Mouse (Mus musculus): ENCODE results near the gene Hdc. TPM values are rescaled to one million over a fixed set of nuclear protein-coding genes. Genes with fewer than 3 reads are reported as not detected.

Hdc gene
- total and polyA plus RNA-seq, 3 experiments = 2.8 to 5.5 TPM; not detected in 1

DNA sequence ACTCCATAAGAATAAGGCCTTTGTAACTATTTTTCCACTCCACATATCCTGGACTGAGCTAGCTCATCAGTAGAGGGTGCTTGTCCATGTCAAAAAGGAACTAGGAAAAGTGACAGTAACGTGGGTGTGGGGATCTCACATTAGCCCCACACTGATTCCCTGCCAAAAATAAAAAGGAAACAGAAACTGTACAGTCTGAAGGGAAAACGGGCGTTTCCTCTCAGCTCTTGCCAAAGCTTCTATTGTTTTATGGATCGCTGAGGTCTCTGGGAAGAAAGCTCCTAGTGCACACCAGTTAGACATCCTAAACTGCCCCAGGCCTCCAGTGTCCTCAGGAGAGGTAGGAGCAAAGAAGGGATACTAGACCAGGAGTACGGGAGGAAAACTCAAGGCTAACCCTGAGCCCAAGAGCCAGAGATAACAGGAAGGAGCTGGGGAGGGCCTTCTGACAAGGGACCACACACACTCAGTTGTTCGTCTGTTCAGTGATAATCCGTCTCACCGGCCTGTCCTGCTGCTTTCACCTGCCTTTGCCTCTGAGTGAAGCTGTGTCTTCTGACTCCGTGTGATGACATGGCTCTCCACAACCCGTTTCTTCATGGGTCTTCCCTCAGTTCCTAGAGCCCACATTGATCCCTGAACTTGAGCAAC is 11.4 kb downstream of the Hdc start (continued):
- TF ChIP-seq NELFE (IDR thresholded peaks at IDR 0.05; ENCODE audit: low read depth, low read length) = no peak
- TF ChIP-seq JUND (IDR thresholded peaks at IDR 0.05; ENCODE audit: low read depth, low read length) = no peak
- no peak for TF ChIP-seq BHLHE40 (IDR thresholded peaks at IDR 0.05; ENCODE audit: borderline replicate concordance, low read depth, low read length)
- no peak for TF ChIP-seq MEF2A (IDR thresholded peaks at IDR 0.05; ENCODE audit: extremely low read depth, insufficient replicate concordance, low read depth, low read length, poor library complexity, severe bottlenecking)
- TF ChIP-seq MYB (IDR thresholded peaks at IDR 0.05; ENCODE audit: low read depth, low read length) = no peak
- no peak for TF ChIP-seq CTCF (IDR thresholded peaks at IDR 0.05 in 2 of 3, conservative IDR thresholded peaks at IDR 0.05 in 1 of 3; ENCODE audit: control insufficient read depth in 1 of 3, insufficient read depth in 1 of 3, low read depth in 2 of 3, low read length in 3 of 3, poor library complexity in 1 of 3, severe bottlenecking in 1 of 3)
- TF ChIP-seq CHD1 (IDR thresholded peaks at IDR 0.05; ENCODE audit: low read depth, low read length) = no peak
- no peak for TF ChIP-seq KAT2A (conservative IDR thresholded peaks at IDR 0.05; ENCODE audit: low read depth, low read length)
- no peak for TF ChIP-seq POLR2A (IDR thresholded peaks at IDR 0.05; ENCODE audit: control insufficient read depth in 1 of 2, insufficient read depth in 1 of 2, low read depth in 1 of 2, low read length in 2 of 2, poor library complexity in 1 of 2)
- TF ChIP-seq TCF12 (IDR thresholded peaks at IDR 0.05; ENCODE audit: low read depth, low read length) = no peak
- no peak for TF ChIP-seq ZNF384 (IDR thresholded peaks at IDR 0.05; ENCODE audit: low read depth, low read length)
- no peak for TF ChIP-seq E2F4 (IDR thresholded peaks at IDR 0.05; ENCODE audit: borderline replicate concordance, low read depth, low read length)
- TF ChIP-seq SMC3 (IDR thresholded peaks at IDR 0.05; ENCODE audit: low read depth, low read length) = no peak
- no peak for TF ChIP-seq MAZ (IDR thresholded peaks at IDR 0.05; ENCODE audit: low read depth, low read length)
- no peak for TF ChIP-seq POLR2AphosphoS2 (IDR thresholded peaks at IDR 0.05; ENCODE audit: low read length)
- TF ChIP-seq MAX (IDR thresholded peaks at IDR 0.05; ENCODE audit: low read length) = no peak
- no peak for TF ChIP-seq ZC3H11A (IDR thresholded peaks at IDR 0.05; ENCODE audit: low read depth, low read length)
- TF ChIP-seq TAL1 (IDR thresholded peaks at IDR 0.05; ENCODE audit: low read length) = no peak
- TF ChIP-seq EP300 (IDR thresholded peaks at IDR 0.05; ENCODE audit: low read depth in 1 of 2, low read length in 2 of 2) = peak; percentile 4 to 31; a peak in 2 of 4 replicates
- TF ChIP-seq ZMIZ1 (IDR thresholded peaks at IDR 0.05; ENCODE audit: low read depth, low read length) = no peak

DNA sequence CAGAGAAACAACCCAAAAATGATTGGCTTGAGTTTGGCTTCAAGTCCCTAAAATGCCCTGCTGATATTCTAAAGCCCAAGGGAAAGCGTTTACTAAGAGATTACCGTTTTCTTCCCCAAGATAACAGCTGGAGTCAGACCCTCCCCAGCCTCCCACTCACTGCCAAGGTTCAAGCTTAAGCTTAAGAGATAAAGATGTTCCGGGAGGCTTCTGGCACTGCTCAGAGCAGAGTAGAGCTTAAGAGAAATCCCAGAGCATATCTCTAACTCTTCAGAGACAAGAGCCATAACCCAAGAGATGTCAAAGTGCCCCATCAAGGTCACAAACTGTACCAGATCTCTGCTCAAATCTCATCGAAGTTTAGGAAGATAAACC is 12.4 kb downstream of the Hdc start:
- no peaks in the 10 kb centered on the region for H3K27me3 ChIP-seq (ENCODE audit: control insufficient read depth in 1 of 2, insufficient read depth in 2 of 2, low read length in 2 of 2)
- peaks cover 0 to 14% of the 10 kb centered on the region in 2 experiments; a peak in 2 of 4 replicates for H3K36me3 ChIP-seq (ENCODE audit: control insufficient read depth in 1 of 2, insufficient read depth in 2 of 2, low read length in 2 of 2)
- 0 out of 2 replicates have a peak overlapping the region, but pooled peaks have one; percentile 20 for H3K27ac ChIP-seq (ENCODE audit: control insufficient read depth, low read depth, low read length)
- H3K79me2 ChIP-seq (ENCODE audit: control insufficient read depth, insufficient read depth, low read length, poor library complexity) = no peaks in the 10 kb centered on the region
- no peak overlapping the region for H3K9ac ChIP-seq (ENCODE audit: control insufficient read depth, low read depth, low read length, poor library complexity, severe bottlenecking)
- H3K4me1 ChIP-seq (ENCODE audit: control insufficient read depth in 1 of 2, insufficient read depth in 2 of 2, low read length in 2 of 2) = peaks cover 11 to 29% of the 10 kb centered on the region in 2 experiments
- H3K9me3 ChIP-seq (replicated peaks; ENCODE audit: insufficient read depth, low read length) = no peaks in the 10 kb centered on the region
- TF ChIP-seq GATA1 (IDR thresholded peaks at IDR 0.05; ENCODE audit: low read depth, low read length) (peak; percentile 68), MAZ (IDR thresholded peaks at IDR 0.05; ENCODE audit: low read depth, low read length) (0 out of 2 replicates have a peak, but pooled peaks have one; percentile 58), SIN3A (IDR thresholded peaks at IDR 0.05; ENCODE audit: low read length) (peak; percentile 57; the same call in 1 of the 2 replicates), EP300 (IDR thresholded peaks at IDR 0.05; ENCODE audit: low read depth in 1 of 2, low read length in 2 of 2) (peak; percentile 76 to 77), ZMIZ1 (IDR thresholded peaks at IDR 0.05; ENCODE audit: low read depth, low read length) (no peak), MEF2A (IDR thresholded peaks at IDR 0.05; ENCODE audit: extremely low read depth, insufficient replicate concordance, low read depth, low read length, poor library complexity, severe bottlenecking) (no peak), TCF12 (IDR thresholded peaks at IDR 0.05; ENCODE audit: low read depth, low read length) (peak; percentile 74), SMC3 (IDR thresholded peaks at IDR 0.05; ENCODE audit: low read depth, low read length) (no peak), ELF1 (IDR thresholded peaks at IDR 0.05; ENCODE audit: low read depth, low read length) (no peak), MXI1 (IDR thresholded peaks at IDR 0.05; ENCODE audit: low read depth, low read length) (peak; percentile 41; the same call in 1 of the 2 replicates), ZC3H11A (IDR thresholded peaks at IDR 0.05; ENCODE audit: low read depth, low read length) (no peak), ETS1 (IDR thresholded peaks at IDR 0.05; ENCODE audit: low read depth, low read length) (peak; percentile 84), BHLHE40 (IDR thresholded peaks at IDR 0.05; ENCODE audit: borderline replicate concordance, low read depth, low read length) (peak; percentile 17; the same call in 1 of the 2 replicates), HCFC1 (IDR thresholded peaks at IDR 0.05; ENCODE audit: low read depth, low read length) (no peak), MYB (IDR thresholded peaks at IDR 0.05; ENCODE audit: low read depth, low read length) (no peak), ZNF384 (IDR thresholded peaks at IDR 0.05; ENCODE audit: low read depth, low read length) (no peak), MAX (IDR thresholded peaks at IDR 0.05; ENCODE audit: low read length) (0 out of 2 replicates have a peak, but pooled peaks have one; percentile 29), JUND (IDR thresholded peaks at IDR 0.05; ENCODE audit: low read depth, low read length) (no peak), MAFK (IDR thresholded peaks at IDR 0.05; ENCODE audit: borderline replicate concordance, low read depth, low read length) (no peak), MYC (IDR thresholded peaks at IDR 0.05; ENCODE audit: low read depth, low read length) (no peak), NELFE (IDR thresholded peaks at IDR 0.05; ENCODE audit: low read depth, low read length) (no peak), RCOR1 (IDR thresholded peaks at IDR 0.05; ENCODE audit: low read depth, low read length) (peak; percentile 86), POLR2A (IDR thresholded peaks at IDR 0.05; ENCODE audit: control insufficient read depth in 1 of 2, insufficient read depth in 1 of 2, low read depth in 1 of 2, low read length in 2 of 2, poor library complexity in 1 of 2) (no peak), E2F4 (IDR thresholded peaks at IDR 0.05; ENCODE audit: borderline replicate concordance, low read depth, low read length) (no peak)
- H3K4me3 ChIP-seq (ENCODE audit: control insufficient read depth in 1 of 2, insufficient read depth in 1 of 2, low read depth in 2 of 2, low read length in 2 of 2) = no peak overlapping the region
- peak; percentile 77 for DNase-seq (ENCODE audit: low read depth, low spot score)
